Mouse (Mus musculus) megakaryocyte progenitor cell, adult 5-6 weeks (primary cell): ENCODE measurements around the gene Pitpnm2. TPM values are rescaled to one million over a fixed set of nuclear protein-coding genes. Genes with fewer than 3 reads are reported as not detected.
A peak's percentile ranks its signal among the peaks of the same experiment; 100 is the strongest.

Source experiments
- ATAC-seq: replicated peaks from 2 replicates; pipeline ENCODE4 v1.8.0; 2016; ENCODE audit warnings: mild to moderate bottlenecking, moderate TSS enrichment, inconsistent platforms; ENCODE audit not compliant: poor library complexity
- total RNA-seq, 2 experiments: library from RNA; stranded (forward) in 1 of 2; stranded (reverse) in 1 of 2; fragments of 157-497, 149-512 nt in 1 of 2; fragments of 200-1000 nt in 1 of 2; gene quantifications; 2 replicates each; pipeline versions ENCODE4 v1.2.3 to v1.2.4; 2015 to 2017

Pitpnm2 gene
- total RNA-seq (2015) (6.0 and 7.5 TPM in 2 replicates), total RNA-seq (2017) (2.5 and 3.1 TPM in 2 replicates)

DNA sequence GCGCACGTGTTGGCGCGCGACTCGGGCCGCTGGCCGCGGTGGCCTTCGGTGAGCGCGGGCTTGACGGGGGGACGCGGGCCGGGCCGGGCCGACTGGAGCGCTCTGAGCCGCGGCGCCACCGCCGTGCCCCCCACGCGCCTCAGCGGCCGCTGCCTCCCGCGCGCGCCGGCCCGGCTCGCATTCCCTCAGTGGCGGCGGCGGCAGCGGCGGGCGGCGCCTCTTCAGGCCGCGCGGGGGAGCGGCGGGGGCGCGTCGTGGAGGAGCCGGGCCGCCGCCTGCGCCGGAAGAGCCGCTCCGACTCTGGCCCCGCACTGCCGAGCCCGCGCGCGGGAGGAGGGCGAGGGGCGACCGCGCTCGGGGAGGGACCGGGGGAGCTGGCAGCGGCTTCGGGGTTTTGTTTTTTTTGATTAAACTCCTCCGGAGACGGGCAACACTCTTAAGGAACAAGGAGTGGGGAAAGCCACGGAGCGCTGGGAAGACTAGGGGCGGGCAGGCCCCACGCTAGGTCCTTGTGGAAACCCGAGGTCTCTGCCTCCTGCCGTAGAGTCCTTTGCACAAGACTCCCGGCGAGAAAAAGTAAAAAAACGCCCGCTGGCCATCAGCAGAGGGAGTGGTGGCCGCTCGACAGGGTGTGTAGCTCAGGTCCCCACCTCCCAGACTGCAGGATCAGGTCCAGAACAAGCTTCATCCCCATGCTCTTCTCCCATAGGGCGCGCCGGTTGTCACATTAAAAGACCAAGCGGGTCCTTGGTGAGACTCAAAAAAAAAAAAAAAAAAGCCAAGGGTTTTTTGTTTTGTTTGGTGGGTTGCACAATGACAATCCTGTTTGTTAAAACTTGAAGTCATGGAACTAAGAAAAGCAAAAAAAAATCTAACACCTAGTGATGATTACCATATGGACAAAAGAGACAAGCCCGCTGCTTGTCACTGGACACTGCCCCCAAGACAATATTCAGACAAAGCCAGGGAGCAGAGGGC is at the start of gene Pitpnm2:
TSS of gene Pitpnm2 (minus strand) at position 147 of the 978 bp plus-strand sequence.
- peak; percentile 32 for ATAC-seq

DNA sequence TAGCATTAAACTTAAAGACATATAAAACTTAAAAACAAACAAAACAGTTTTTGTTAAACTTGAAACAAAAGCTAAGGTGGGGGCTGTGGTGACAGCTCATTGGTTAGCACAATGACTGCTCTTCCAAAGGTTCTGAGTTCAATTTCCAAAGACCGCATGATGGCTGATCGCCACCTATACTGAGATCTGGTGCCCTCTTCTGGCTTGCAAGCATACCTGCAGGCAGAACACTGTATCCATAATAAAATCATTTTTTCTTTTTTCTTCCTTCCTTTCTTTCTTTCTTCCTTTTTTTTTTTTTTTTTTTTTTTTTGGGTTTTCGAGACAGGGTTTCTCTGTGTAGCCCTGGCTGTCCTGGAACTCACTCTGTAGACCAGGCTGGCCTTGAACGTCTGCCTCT is 49.7 kb upstream of the Pitpnm2 start:
- peak; percentile 61; the same call in 1 of the 2 replicates for ATAC-seq

DNA sequence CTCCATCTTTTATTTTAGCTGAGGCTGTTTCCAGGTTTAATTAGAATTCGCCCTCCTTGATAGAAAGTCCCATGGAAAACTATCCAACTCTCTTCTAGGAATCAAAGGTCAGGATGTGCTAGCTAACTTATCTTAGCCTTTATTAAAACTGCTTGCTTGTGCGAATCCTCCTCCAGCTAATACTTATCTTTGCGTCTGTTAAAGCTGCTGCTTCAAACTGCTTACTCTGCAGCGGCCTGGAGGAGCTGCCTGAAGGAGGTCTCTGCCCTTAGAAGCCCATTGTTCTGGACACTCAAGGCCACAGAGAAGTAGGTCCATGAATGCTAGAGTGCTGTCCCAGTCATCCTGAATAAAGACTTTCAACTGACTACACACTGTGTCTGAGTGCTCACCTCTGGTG is 46.9 kb upstream of the Pitpnm2 start:
- no peak for ATAC-seq

DNA sequence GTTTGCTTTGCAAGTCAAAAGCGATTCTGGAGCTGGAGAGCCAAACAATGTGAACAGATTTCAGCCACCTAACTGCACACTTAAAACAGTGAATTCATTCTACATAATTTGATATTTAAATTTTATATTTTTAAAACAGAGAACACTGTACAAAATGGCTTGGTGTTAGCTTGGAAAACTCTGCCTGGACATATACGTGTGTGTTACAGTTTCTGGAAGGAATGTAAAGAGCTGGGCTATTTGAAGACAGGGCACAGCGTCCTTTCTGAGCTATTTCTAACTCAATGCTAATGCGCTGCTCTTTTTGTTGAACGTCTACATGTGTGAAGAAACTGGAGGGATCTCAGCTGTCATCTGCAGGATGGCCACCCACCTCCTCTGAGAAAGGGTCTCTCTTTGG is 44.4 kb upstream of the Pitpnm2 start:
- no peak for ATAC-seq

DNA sequence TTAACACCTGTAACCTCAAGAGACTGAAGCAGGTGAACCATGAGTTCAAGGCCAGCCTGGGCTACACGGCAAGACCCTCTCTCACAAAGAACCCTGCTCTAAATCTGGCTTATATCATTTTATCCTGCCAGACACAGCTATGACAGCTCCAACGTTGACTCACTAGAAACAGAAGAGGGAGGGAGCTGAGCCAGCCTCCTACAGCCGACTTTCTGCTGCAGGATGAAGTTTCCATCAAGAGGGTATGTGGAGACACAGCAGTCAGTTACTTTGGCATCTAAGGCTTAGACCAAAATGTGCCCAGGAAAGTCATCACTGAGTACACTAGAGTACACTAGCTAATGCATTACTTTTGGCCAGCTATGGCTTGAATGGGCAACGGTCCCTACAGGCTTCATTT is 40.7 kb upstream of the Pitpnm2 start:
- ATAC-seq, result no peak

DNA sequence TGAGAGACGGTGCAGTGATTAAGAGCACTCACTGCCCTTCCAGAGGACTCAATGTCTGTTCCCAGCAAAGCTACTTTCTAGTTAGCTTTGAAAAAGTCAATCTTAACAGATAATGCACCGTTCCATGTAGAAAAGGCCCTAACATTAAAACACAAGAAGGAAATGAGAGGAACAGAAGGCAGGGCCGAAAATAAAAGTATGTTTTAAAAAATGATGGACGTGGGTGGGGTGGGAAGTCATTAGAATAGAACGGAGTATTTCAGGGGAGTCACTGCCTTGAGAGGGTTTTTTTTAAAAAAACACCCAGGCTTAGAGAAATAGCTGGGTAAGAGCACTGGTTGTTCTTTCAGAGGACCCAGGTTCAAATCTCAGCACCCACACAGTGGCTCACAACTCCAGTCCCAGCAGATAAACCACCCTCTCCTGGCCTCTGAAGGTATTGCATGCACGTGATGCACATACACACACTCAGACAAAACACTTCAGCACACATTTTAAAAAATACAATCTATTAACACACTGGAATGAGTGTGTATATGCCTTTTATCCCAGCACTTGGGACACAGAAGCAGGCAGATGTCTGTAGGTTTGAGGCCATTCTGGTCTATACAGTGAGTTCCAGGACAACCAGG is 38.2 kb upstream of the Pitpnm2 start:
- ATAC-seq, result no peak

DNA sequence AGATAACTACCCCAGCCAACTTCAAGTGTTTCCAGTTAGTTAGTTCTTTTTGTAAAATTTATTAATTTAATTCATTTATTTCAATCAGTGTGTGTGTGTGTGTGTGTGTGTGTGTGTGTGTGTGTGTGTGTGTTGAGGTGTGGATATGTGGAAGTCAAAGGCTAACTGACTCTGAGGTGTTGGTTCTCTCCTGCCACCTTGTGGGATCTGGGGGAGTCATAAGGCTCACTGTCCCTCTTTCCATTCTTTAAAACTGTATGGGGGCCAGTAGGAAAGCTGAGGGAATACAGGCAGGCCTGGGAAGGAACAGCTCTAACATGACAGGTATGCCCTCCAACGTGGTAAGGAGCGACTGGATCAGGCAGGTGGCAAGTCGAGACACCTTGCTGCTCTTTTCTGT is 34.8 kb upstream of the Pitpnm2 start:
- 0 out of 2 replicates have a peak, but pooled peaks have one; percentile 39 for ATAC-seq

DNA sequence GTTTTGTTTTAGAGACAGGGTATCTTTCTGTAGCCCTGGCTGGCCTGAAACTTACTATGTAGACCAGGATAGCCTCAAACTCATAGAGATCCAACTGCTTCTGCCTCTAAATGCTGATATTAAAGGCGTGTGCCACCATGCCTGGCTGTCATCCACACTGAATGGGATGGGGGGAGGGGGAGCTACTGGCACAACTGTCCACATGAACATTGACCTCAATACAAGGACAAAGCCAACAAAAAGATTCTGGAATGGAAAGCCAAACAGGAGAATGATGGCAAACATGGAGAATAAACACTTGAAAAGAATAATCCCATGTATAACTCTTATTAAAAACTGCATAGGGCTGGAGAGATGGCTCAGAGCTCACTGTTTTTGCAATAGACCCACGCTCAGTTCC is 33.3 kb upstream of the Pitpnm2 start:
- no peak for ATAC-seq

DNA sequence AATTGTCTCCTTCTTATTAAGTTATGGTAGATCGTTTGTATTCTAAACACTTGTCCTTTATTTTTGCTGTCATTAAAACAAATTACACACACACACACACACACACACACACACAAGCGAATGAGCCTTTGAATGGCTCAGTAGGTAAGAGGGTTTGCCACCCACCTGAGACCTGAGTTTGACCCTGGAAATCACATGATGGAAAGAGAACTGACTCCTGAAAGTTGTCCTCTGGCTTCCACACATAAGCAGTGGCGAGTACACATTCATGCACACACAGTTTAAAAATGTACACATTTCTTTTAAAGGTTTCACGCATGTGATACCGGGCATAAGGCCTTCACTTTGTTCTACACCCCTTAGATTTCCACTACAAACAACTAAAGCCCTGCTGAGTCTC is 20.7 kb upstream of the Pitpnm2 start:
- no peak for ATAC-seq

DNA sequence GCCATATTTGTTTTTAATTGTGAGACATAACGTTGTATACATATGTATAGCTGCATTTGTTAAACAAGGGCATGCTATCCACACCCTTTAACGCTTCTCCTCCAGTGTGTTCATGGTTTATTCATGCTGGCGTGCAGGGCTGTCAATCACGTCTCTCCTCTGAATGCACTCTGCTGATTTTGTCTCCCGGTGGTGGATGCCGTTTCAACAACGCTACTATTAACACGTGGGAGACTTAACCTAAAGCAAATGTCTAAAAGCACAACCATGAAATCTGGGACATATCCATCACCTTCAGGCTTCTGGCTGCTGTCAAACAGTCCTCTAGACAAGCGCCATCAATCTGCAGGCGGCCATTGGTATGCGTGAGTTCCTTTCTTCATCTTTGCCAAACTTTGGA is 20.1 kb upstream of the Pitpnm2 start:
- no peak for ATAC-seq

DNA sequence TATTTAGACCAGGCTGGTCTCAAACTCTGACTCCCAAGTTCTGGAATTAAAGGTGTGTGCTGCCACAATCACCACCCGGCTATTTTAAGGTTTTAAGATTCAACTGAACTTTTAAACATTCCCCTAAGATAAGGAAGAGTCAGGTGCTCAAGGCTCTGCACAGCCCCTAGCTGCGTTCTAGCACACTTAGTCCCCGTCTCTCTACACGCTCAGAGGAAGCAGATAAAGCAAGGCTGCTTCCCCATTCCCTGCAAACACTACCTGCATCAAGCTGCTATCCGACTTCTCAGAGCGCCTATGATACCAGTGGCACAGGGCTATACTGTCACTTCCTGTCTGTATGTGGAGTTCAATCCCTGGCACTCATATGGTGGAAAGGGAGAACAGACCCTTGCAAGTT is 18.1 kb upstream of the Pitpnm2 start:
- peak; percentile 46; the same call in 1 of the 2 replicates for ATAC-seq

DNA sequence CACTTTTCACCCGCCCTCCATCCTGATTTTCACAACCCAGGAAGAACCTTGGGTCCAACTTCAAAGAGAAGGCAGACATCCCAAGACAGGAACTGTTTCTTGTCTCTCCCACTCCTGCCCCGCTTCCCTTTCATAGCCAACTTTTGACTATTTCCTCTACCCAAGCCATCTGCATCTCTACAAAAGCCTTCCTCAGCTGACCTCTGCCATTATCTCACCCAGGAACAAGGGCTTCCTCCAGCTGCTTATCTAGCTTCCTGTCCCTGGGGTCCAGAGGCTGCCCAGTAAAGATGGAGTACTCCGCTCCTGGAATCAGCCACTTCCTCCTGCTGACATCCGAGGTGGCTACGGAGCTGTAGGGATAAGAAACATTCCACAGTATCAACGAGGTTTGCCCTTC is 17.3 kb upstream of the Pitpnm2 start:
- ATAC-seq, result peak; percentile 76

DNA sequence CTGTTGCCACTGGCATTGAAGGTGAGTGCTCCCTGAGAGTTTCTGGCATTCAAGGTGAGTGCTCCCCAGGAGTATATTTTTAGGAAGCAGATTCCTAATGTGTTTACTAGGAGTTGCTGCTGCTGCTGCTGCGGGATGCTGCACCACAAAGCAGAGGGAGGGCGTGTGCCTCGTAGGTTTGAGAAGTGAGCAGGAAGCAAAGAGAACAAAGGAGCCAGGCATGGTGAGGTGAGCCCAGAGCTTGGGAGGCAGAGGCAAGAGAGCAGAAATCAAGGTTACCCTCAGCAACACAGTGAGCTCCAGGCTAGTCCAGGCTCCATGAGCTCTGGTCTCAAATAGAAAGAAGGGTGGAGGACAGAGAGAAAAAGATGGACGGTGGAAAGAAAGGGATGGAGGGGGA is 13.7 kb upstream of the Pitpnm2 start:
- no peak for ATAC-seq

DNA sequence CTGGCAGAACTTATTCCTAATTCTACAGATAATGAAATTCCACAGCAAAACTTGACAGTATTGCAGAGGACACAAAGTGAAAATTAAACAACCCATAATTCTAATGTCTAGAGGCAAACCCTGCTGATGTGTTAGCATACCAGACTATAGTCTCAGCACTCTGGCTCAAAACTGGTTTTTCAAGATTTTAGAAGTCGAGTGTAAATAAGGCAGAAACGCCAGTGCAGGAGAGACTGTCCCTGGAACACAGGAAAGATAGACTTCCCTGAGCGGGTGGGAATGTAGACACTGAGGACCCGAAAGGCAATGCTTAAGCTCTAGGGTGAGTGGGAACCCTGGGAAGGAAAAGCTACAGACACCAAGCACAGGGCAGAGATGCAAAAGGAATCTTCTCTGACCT is 12.5 kb upstream of the Pitpnm2 start:
- ATAC-seq, result no peak

DNA sequence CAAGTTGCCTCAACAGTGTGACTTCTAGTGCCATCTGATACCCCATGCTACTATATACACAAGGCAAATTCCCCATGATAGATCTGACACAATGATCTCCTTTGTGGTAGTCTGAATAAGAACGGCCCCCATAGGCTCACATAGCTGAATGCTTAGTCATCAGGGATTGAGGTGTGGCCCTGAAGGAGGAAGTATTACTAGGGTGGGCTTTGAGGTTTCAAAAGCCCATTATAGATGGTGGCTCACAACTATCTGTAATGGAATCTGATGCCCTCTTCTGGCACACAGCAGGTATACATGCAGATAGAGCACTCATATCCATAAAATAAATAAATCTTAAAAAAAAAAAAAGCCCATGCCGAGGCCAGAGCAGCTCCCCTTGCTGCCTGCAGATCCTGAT is 9.6 kb upstream of the Pitpnm2 start:
- ATAC-seq, result peak; percentile 42

DNA sequence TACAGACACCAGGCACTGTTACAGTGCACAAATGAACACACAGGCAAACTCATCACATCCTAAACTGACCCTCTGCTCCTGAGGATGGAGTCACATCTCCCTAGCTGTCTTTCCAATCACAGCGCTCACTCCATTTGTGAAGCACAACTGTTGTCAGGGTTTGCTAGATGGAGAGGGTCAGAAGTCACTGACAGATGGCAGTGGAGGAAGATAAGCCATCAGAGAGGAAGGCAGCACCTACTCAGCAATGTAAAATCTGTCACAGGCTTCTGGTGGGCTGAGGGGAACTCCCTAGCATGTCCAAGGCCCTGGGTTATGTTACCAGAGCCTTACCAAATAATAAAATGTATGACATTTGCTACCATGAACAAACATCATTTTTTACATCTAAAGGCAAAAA is 8.5 kb upstream of the Pitpnm2 start:
- ATAC-seq, result no peak

DNA sequence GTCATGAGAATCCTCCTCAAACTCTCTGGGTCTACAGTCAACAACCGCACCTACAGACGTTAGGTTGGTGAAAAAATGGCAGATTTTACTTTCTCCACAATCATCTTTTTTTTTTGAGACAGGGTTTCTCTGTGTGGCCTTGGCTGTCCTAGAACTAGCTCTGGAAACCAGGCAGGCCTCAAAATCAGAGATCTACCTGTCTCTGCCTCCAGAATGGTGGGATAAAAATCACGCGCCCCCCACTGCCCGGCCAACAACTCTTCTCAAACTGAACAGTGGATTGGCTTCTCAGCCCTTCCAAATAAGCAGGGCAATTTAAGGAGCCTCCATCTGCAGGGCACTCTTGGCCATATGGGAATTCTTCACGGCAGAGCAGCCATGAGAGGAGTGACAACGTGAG is 5.6 kb upstream of the Pitpnm2 start:
- no peak for ATAC-seq

DNA sequence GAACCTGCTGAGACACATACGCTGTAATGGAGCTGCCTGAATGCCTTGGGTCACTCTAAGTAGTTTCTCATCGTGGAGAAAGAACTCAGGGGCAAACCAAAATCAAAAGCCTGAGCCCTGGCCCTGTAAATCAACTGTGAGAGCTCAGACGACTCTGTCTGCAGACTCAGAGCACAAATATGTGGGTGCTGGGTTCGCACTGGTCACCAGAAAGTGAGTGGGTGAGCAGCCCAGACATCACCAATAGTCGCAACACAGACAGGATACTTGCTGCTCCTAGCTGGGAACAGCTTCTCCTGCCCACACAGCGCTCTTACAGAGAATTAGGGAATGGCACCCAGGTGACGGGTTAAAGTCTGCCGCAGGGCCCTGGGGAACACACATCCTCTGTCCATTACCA is 4.0 kb upstream of the Pitpnm2 start:
- no peak for ATAC-seq

DNA sequence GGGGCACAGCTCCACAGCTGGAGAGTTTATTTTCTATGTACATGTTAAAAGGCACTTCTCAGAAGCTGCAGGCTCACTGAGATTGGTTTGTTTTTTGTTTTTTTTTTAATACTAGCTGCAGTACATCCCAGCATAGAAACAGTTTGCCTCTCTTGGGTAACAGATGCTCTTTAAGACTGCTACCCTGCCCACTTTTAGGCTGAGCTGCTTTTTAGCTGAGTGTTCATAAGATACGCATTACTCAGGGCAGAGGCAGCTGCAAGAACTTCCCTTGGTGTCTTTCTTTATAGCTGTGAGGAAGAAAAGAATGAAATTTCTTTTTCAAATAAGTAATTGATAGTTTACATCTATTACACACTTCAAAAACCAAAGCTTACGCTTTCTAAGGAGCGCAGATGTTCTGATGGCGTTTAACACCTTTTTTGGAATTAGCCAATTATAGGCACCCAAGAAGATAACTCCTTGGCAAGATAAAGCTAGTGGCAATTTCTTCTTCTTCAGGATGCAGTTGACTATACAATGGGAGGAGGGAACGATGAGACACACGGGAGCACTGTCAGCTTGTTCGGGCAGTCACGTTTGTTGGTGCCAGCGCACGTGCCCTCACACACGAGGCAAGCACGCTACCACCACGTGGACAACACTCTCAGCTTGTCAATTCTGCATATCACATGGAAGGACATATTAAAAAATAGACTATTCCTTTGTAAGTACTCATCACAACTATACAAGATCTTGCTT is 3.2 kb upstream of the Pitpnm2 start:
- ATAC-seq, result no peak

DNA sequence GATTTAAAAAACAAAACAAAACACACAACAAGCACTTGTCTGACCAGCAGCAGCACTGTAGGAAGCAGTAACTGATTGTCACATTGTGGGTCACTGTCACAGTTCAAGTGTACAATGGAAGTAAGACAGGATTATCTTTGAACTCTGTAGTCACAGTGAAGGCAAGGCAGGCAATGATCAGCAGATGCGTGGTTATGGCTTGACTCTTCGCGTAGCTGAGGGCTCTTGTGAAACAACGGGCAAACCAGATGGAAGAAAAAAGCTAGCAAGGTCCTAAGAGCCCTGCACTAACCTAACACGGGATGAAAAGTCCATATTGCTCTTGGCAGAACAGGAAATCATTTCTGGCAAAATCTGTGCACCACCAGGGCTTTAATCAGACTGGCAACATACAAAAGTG is 1.5 kb upstream of the Pitpnm2 start:
- ATAC-seq, result no peak

DNA sequence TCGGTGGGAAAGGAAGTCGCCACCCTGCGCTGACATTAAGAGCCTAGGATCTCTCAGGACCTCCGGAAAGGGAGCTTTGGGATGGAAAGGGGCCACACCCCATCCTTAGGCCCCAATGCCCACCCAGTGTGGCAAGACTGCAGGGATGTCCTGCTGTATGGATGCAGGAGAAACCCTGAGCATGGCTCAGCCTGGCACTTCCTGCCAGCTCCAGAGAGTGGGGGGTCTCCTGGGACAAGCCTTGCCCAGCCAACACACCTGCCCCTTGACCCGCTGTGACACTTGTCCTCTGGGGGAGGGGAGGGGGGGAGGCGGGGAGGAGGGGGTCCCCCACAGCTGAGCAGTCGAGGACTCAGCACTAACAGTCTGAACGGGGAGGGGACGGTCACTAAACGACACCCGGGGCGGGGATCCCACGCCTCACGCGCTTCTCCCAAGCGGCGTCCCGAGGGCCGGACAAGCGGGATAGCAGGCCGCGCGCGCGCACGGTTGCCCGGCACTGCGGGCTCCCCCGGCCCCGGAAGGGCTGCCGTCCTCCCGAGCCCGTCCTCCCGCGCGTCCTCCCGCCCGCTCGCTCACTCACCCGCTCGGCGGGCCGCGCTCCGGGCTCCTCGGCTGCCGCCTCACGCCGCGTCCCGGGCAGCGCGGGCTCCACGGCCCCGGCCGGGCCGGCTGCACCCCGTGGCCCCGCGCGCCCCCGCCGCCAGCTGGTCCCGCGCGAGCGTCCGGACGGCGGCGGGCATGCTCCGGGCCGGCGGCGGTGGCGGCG is 531 bp downstream of the Pitpnm2 start:
- ATAC-seq, result peak; percentile 40
